In the genomic region with DNA sequence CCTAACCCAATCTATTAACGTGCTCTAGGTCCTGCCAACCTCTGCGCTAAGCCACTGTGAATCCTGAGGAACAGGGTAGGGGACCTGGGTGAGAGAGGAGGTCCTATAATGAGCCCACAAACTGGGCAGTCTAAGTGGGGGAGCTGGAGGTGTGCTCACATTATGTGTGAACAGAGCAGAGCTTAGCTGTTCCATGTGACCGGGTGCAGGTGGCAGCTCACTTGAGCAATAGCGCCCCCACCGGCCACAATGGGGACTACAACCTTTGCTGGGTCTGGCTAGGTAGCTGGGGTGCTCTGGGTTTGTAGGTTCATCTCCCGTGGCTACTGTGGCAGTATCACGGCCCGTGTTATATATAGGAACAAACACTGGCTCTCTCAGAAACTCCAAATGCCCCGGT, we compare ENCODE assay signal across 9 mouse cellular contexts. TPM values are rescaled to one million over a fixed set of nuclear protein-coding genes. Genes with fewer than 3 reads are reported as not detected.
DNase-seq lines count a peak whose midpoint lies in the region; ATAC-seq and TF ChIP-seq lines count a peak whose summit lies in the region.
"Had no signal": no experiment of that assay in that cellular context is flagged by ENCODE, and none has a peak within 500 bp of the region (broad histone marks: within the 10 kb centered on the region; RNA-seq: fewer than 3 reads in every experiment).

No protein-coding gene starts in this region.

- no peaks in the 10 kb centered on the region for H3K9me3 ChIP-seq in heart, embryonic 11.5 days (replicated peaks; ENCODE audit: control insufficient read depth, low read length)
- no peaks in the 10 kb centered on the region for H3K9me3 ChIP-seq in liver, embryonic 11.5 days (ENCODE audit: control insufficient read depth, low read length)
- H3K9me3 ChIP-seq: lung, embryonic 15.5 days had no signal

- H3K9ac ChIP-seq in heart, adult 2 months (ENCODE audit: low read depth, low read length) = no peak overlapping the region
- H3K9ac ChIP-seq in heart, embryonic 11.5 days (ENCODE audit: low read depth, low read length) = no peak overlapping the region
- no peak overlapping the region for H3K9ac ChIP-seq in liver, embryonic 11.5 days (ENCODE audit: low read depth, low read length)
- H3K9ac ChIP-seq: lung, embryonic 15.5 days had no signal

- no peak for TF ChIP-seq EP300 in heart, adult 2 months (IDR thresholded peaks at IDR 0.05; ENCODE audit: insufficient read depth, low read depth, low read length)

- H3K4me2 ChIP-seq in heart, embryonic 11.5 days = no peak overlapping the region
- no peak overlapping the region for H3K4me2 ChIP-seq in liver, embryonic 11.5 days
- H3K4me2 ChIP-seq: lung, embryonic 15.5 days had no signal

- no peaks in the 10 kb centered on the region for H3K79me2 ChIP-seq in heart, adult 2 months (replicated peaks; ENCODE audit: control insufficient read depth, insufficient read depth, low read length)

- intact Hi-C loops in heart, adult 2 months (cut with DNase I) = loop anchor here (5.0 kb wide), 1 partner anchor 145 kb away; no protein-coding TSS in a partner anchor

- no peak for TF ChIP-seq POLR2A in heart, adult 2 months (IDR thresholded peaks at IDR 0.05; ENCODE audit: insufficient read depth, low read depth, low read length)

- no peaks in the 10 kb centered on the region for H3K4me1 ChIP-seq in heart, adult 2 months (ENCODE audit: control insufficient read depth, insufficient read depth, low read length)
- no peaks in the 10 kb centered on the region for H3K4me1 ChIP-seq in heart, embryonic 11.5 days (ENCODE audit: control insufficient read depth, insufficient read depth, low read length)
- no peaks in the 10 kb centered on the region for H3K4me1 ChIP-seq in liver, embryonic 11.5 days (replicated peaks; ENCODE audit: control insufficient read depth, insufficient read depth, low read length)
- H3K4me1 ChIP-seq: lung, embryonic 15.5 days had no signal

- H3K4me3 ChIP-seq in heart, adult 2 months = no peak overlapping the region
- no peak overlapping the region for H3K4me3 ChIP-seq in heart, embryonic 11.5 days (ENCODE audit: low read depth, low read length)
- no peak overlapping the region for H3K4me3 ChIP-seq in liver, embryonic 11.5 days (ENCODE audit: low read depth, low read length)
- H3K4me3 ChIP-seq: lung, embryonic 15.5 days had no signal

- no peak overlapping the region for H3K27ac ChIP-seq in heart, adult 2 months
- no peak overlapping the region for H3K27ac ChIP-seq in heart, embryonic 11.5 days (ENCODE audit: low read depth, low read length)
- no peak overlapping the region for H3K27ac ChIP-seq in liver, embryonic 11.5 days (ENCODE audit: low read depth, low read length)
- H3K27ac ChIP-seq: lung, embryonic 15.5 days had no signal

- no peaks in the 10 kb centered on the region for H3K36me3 ChIP-seq in heart, adult 2 months (ENCODE audit: control insufficient read depth, insufficient read depth, low read length)
- H3K36me3 ChIP-seq in heart, embryonic 11.5 days (ENCODE audit: control insufficient read depth, insufficient read depth, low read length) = no peaks in the 10 kb centered on the region
- no peaks in the 10 kb centered on the region for H3K36me3 ChIP-seq in liver, embryonic 11.5 days (ENCODE audit: control insufficient read depth, insufficient read depth, low read length)
- no peaks in the 10 kb centered on the region for H3K36me3 ChIP-seq in splenic B cell, adult 2 months (ENCODE audit: control insufficient read depth, insufficient read depth, low read length, poor library complexity, severe bottlenecking)
- H3K36me3 ChIP-seq: lung, embryonic 15.5 days had no signal

- DNase-seq in heart, adult 2 months = no peak
- DNase-seq in B cell, adult 2 months = peak; percentile 74 to 75
- peak; percentile 83 for DNase-seq in ZHBTc4 (ENCODE audit: low read depth, low spot score)
- DNase-seq in liver, embryonic 11.5 days (ENCODE audit: low spot score) = peak; percentile 44
- peak; percentile 60 for DNase-seq in splenic B cell, adult 2 months (ENCODE audit: low read depth, low spot score)

- WGBS in heart, adult 2 months = 48% methylated on average over 9 of the region's 9 CpGs
- 48% methylated on average over 9 of the region's 9 CpGs for WGBS in heart, embryonic 11.5 days (ENCODE audit: insufficient replicate concordance)
- WGBS in liver, embryonic 11.5 days = 45% methylated on average over 9 of the region's 9 CpGs

- no peaks in the 10 kb centered on the region for H3K27me3 ChIP-seq in heart, adult 2 months (ENCODE audit: control insufficient read depth, insufficient read depth, low read length)
- H3K27me3 ChIP-seq in heart, embryonic 11.5 days (ENCODE audit: control insufficient read depth, insufficient read depth, low read length) = peaks cover 2% of the 10 kb centered on the region; the same call in 1 of the 2 replicates
- H3K27me3 ChIP-seq in liver, embryonic 11.5 days (replicated peaks; ENCODE audit: control insufficient read depth, insufficient read depth, low read length) = no peaks in the 10 kb centered on the region; the same call in 1 of the 2 replicates
- no peaks in the 10 kb centered on the region for H3K27me3 ChIP-seq in splenic B cell, adult 2 months (ENCODE audit: control insufficient read depth, insufficient read depth, low read length, poor library complexity, severe bottlenecking)
- H3K27me3 ChIP-seq: lung, embryonic 15.5 days had no signal

- no peak for ATAC-seq in heart, embryonic 11.5 days (replicated peaks; ENCODE audit: insufficient number of reproducible peaks, low FRiP score, low TSS enrichment)
- ATAC-seq in liver, embryonic 11.5 days (replicated peaks; ENCODE audit: low FRiP score) = peak; percentile 35; the same call in 1 of the 2 replicates
- no peak for ATAC-seq in frontal cortex, adult (ENCODE audit: low TSS enrichment)
- ATAC-seq in inflammation-experienced regulatory T-cells, adult 6 months = no peak

- TF ChIP-seq CTCF in heart, adult 2 months (IDR thresholded peaks at IDR 0.05) = peak; percentile 63

RNA-seq across cellular contexts. Expression of gene Gal, which starts 22.5 kb away (rescaled TPM):
- total RNA-seq in heart, adult 2 months (2021) = not detected
- polyA plus RNA-seq in heart, adult 2 months (2012; rRNA removed) = 0.14 TPM in 1 of 2 replicates, not detected in the other
- 14.0 TPM in 2 replicates for polyA plus RNA-seq in heart, embryonic 11.5 days (2014; fragmentation: Nextera tagmentation; extraction: Ambion mirVana)
- 2.1 and 2.6 TPM in 2 replicates for polyA plus RNA-seq in liver, embryonic 11.5 days (2014; fragmentation: Nextera tagmentation; extraction: Ambion mirVana)
- 10 to 100 TPM in 1 of 3 experiments, 1 to 10 TPM in 1, under 1 TPM in 1; 0.74 to 15.2 (median 1.3) TPM for polyA plus RNA-seq in inflammation-experienced regulatory T-cells, adult 6 months (2017; shearing (Covaris generic))

RNA-seq across cellular contexts. Expression of gene Tesmin, which starts 48.2 kb away (rescaled TPM):
- total RNA-seq in heart, adult 2 months (2021) = 1 to 10 TPM; 2.5 to 2.6 TPM
- polyA plus RNA-seq in heart, adult 2 months (2012; rRNA removed) = 1.8 and 2.2 TPM in 2 replicates
- polyA plus RNA-seq in heart, embryonic 11.5 days (2014; fragmentation: Nextera tagmentation; extraction: Ambion mirVana) = 0.77 and 0.83 TPM in 2 replicates
- 0.41 and 0.55 TPM in 2 replicates for polyA plus RNA-seq in liver, embryonic 11.5 days (2014; fragmentation: Nextera tagmentation; extraction: Ambion mirVana)
- not detected for polyA plus RNA-seq in inflammation-experienced regulatory T-cells, adult 6 months (2017; shearing (Covaris generic))

Comparison
In these comparisons a context has a peak if more than half of its experiments do, and no peak if none do; other contexts are left out.
1. DNase-seq: peak in B cell, adult 2 months (2 of 2), ZHBTc4 (single experiment), liver, embryonic 11.5 days (single experiment) and splenic B cell, adult 2 months (single experiment); none in heart, adult 2 months (0 of 2).